Mouse (Mus musculus) common myeloid progenitor, adult 5-6 weeks (primary cell): Measurements from ENCODE around the gene Pabpc6. TPM values are rescaled to one million over a fixed set of nuclear protein-coding genes. Genes with fewer than 3 reads are reported as not detected.

Source experiments
- ATAC-seq: replicated peaks from 2 replicates; pipeline ENCODE4 v1.8.0; 2016; ENCODE audit warnings: low read depth, mild to moderate bottlenecking, moderate TSS enrichment, inconsistent platforms; ENCODE audit not compliant: poor library complexity, severe bottlenecking
- total RNA-seq: library from RNA; stranded (forward); fragments of 200-1000, 187-1606 nt; gene quantifications from 2 replicates; pipeline ENCODE4 v1.2.3, GENCODE M21; 2017

Gene Pabpc6
- total RNA-seq: not detected in 2 replicates

DNA sequence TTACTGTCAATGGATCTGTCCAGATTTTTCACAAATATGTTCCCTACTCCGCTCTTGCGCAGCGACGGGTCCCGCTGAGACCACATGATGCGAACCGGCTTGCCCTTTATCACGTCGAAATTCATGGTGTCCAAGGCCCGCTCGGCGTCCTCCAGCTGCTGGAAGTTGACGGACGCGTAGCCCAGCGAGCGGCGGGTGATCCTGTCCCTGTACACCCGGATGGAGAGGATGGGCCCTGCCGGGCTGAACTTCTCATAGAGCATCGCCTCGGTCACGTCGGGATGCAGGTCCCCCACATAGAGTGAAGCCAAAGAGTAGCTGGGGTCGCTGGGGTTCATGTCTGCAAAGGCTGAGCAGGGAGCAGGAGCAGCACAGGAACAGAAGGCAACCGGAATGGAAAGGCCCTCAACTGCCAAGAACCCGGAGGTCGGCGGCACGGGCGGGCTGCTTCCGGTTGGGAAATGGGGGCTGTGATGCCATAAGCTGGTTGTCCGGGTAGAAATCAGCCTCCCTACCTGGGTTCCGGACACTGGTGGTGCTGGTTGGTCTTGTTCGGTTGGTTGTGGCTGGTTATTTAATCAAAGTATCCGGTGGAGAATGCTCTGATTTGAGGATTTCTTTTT lies at the start of gene Pabpc6:
Gene Pabpc6, minus strand, starts transcription at position 435 of the 623 bp plus-strand sequence.
- ATAC-seq: no peak

DNA sequence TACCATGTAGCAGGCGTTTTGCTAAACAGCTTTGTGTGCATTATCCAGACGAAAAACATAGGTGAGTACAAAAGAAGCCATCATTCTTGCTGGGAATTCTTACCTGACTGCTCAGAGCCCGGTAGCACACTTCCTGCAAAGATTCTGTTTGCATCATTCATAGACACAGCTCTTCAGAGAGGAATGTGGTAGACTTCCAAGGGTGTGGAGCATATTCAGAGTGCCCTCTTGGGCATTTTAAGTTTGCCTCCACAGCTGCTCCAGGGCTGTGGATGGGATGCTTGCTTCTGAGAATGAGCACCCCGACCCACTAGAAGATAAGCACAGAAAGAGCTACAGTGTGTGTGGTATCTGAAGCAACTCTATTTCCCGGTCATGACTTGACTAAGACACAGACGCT lies 41.4 kb upstream of the Pabpc6 start:
- no peak for ATAC-seq

- ATAC-seq: no peak
Measured at GRCm38 (mm10) chr17:9708888-9709287, 39.4 kb upstream of the Pabpc6 start.

DNA sequence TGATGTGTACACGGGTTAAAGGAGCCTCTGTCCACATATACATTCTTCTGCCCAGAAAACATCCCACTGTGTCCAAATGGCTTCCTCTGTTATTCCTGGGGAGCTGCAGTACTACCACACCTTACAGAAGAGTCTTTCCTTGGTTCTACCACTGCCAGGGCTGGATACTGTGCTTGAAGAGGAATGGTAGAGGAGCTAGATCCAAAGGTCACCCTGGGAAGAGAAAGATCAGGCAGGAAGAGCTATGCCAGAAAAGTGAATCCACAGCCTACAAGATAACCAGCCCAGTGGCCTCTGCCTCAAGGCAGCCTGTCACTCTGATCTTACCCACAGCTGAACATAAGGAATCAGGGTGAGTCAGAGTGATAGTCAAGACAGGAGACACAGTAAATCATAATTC lies 37.8 kb upstream of the Pabpc6 start:
- no peak for ATAC-seq

DNA sequence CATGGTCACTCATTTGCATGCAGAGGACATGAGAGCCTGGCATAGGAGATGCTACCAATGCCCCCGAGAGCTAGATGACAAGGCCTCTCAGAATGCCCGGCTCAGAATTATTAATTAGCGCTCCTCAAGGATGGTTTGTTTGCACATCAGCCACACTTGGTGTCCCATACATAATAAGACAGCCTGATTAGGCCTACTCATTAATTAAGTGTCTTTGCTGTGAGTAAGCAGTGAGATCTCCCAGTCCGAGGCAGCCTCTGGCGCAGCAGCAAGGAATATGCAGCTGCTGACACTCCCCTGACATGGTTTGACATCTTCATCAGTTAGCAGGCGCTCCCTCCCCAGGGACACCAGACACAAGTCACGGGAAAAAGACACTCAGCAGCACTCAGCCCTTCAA lies 28.2 kb upstream of the Pabpc6 start:
- ATAC-seq: no peak

DNA sequence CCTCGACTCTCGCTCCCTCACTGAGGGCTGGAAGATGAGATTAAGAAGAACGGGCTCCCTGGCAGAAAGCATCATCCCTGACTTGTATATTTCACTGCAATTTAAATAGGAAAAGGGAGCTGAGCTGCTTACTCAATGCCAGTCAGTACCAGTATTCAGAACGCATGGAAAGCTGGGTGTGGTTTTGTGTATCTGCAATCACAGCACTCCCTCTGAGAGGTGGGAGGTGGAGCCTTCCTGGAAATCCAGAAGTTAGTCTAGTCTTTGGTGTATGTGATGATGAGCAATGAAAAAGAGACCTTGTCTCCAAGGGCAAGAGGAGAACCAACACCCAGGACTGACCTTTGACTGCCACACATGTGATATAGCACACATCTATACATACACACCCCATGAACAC lies 21.7 kb upstream of the Pabpc6 start:
- no peak for ATAC-seq

- no peak for ATAC-seq
Measured at GRCm38 (mm10) chr17:9683539-9684155, 14.1 kb upstream of the Pabpc6 start.

- ATAC-seq: no peak
Measured at GRCm38 (mm10) chr17:9680741-9681140, 11.2 kb upstream of the Pabpc6 start.

DNA sequence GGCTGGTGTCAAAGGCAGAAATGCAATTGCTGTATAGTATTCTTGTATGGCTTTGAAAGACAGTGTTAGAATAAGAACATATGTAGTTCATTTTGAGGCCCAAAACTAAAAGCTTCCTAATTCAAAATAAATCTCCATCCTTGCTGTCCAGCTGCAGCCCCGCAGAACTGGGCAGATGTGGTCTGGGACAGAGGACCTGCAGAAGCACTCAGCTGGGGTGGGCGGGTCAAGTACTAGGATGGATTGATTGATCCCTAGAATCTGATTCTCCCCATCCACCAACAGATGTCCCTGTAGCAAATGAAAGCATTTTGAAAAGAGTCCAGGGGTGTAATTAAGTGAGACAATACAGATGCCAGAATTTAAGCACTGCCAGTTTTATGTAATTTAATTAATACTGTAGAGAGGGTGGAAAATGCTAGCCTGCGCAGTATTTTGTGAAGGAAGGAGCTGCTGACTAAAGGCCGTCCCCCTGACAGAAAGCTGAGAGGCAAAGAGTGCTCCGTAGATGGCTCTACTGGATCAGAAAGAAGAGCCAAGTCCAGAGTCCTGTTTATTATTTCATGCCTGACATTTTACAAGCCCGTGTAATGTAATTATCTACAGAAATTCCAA lies 5.8 kb upstream of the Pabpc6 start:
- no peak for ATAC-seq

DNA sequence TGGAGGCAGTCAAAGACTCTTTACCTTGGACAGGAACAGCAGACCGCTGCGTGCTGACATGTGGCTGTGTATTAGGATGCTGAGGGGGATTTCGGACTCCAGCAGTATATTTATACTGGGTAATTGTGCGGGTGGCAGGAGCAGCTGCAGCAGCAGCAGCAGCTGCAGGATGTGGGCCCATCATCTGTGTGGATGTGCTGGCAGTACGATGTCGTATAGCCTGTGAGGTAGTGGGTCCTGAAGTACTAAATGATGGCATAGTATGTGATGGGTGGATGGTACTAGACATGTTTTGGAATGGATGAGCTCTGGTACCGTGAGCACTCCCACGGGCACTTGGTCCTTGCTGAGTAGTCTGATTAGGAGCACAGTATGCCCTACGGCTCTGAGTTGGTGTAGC lies 1.6 kb downstream of the Pabpc6 start:
- ATAC-seq: no peak

GRCm38 (mm10) chr17:9658651-9659050 lies 10.9 kb downstream of the Pabpc6 start:
- no peak for ATAC-seq

DNA sequence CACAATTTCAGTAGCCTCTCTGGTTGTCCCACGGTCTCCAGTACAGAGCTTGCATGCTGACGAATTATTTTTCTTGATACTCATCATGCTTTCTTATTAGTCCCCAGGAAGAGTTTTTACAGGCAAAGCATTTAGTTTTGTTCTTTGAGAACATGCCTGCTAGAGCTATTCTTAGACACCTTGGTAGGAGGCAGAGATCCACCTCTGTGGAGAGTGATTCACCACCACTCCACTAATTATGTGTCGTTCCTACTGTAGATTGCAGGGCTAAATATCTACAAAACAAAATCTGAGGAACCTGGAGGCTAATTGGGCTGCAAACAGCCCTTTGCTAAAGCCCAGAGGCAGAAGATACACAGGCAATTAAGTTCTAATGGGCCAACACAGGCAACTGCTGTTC lies 15.4 kb downstream of the Pabpc6 start:
- no peak for ATAC-seq

- no peak for ATAC-seq
Measured at GRCm38 (mm10) chr17:9647644-9648043, 21.9 kb downstream of the Pabpc6 start.

DNA sequence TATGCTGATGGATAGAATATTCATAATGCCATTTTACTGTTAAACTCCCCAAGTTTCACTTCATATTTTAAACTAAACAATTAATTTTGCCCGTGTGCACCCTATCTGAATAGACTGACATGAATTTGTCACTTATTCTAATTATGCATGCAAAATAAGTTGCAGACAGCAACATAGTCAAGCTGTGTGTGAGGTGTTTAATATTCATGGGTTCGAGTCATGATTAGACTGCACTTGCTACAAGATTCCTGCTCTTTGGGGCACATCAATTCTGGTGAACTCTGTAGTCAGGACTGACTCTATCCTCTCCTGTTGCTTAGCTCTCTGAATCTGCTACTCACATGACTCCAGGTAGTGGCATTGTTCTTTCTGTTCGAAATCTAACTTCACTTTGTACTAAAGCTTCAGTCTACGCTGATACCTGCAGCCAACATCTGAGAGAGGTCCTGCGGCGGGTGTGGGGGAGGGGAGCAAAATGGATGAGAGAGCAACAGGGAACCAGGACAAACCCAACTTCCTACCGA lies 25.8 kb downstream of the Pabpc6 start:
- ATAC-seq: no peak

- ATAC-seq: no peak
Measured at GRCm38 (mm10) chr17:9637011-9637410, 32.5 kb downstream of the Pabpc6 start.

GRCm38 (mm10) chr17:9632579-9633252 lies 36.8 kb downstream of the Pabpc6 start:
- ATAC-seq: no peak

DNA sequence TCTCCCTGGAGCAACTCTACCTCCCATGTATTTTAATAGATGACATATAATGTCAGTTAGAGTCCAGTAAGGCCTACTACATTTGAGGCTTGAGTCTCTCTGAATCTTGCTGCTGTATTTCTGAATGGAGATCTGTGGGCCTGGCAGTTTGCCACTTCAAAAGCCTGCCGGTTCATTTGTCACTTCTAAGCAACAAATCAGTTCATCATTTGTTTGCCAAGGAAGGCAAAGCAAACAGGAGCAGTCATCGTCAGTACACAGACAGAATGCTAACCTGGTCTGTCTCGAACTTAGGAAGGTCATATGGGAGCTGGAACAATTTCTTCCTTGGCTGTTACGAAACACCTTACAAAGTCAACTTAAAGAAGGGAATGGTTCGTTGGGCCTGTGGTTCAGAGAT lies 37.4 kb downstream of the Pabpc6 start:
- ATAC-seq: no peak

- ATAC-seq: no peak
Measured at GRCm38 (mm10) chr17:9631081-9631480, 38.4 kb downstream of the Pabpc6 start.

DNA sequence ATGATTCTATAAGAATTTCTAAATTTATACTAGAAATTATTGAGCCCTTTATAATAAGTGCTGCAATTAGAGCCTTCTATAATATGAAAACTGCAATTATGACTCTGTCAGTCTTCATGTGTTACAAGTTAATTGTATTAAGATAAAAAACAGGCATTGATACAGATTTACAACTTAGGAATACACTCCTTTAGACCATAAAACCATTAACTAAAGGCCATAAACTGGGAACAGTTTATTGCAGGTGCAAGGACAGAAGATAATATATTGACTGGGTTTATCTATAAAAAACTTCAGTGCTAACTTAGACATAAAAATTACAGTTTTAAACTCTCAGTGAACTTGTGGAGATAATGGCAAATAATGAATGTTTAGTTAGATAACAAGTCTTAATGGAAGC lies 42.5 kb downstream of the Pabpc6 start:
- no peak for ATAC-seq
